Mouse (Mus musculus) retina, postnatal 7 days (tissue): ENCODE results near the gene Gm21760.
"Not testable (repeated sequence)": the region's sequence is repeated elsewhere in the genome, so short reads cannot be mapped to it uniquely, and the experiment has no call there.

ENCODE experiments used
- DNase-seq: peaks from one replicate; pipeline ENCODE4 v3.0.0-alpha.2; 2012; ENCODE audit warnings: low read depth, low spot score

Gene Gm21760

DNA sequence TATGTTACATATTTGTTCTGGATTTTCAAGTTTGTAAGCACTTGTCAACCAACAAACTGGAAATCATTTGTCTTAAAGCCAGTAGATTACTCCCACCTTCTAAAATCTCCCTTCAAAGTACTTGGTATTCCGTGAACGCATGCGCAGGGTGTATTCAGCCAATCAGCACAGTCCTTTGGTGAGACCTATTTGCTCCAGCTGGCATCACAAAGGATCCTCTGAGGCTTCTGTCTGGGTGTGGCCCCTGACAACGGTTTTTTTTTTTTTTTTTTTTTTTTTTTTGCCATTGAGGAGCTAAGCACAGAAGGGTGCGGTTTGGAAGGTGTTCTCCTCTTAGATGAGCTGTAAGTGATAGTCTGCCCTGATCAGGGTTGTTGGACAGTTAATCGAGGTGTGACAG, at the start of gene Gm21760:
TSS of gene Gm21760 (plus strand) at position 301 of the 400 bp plus-strand sequence.
- not testable (repeated sequence) for DNase-seq
